Mouse (Mus musculus) neural tube, embryonic 14.5 days (tissue): ENCODE data around the gene Gm595. TPM values are rescaled to one million over a fixed set of nuclear protein-coding genes. Genes with fewer than 3 reads are reported as not detected.

Source experiments
- ATAC-seq: fragments of 200-750 bp; cut with Nextera tagmentation; 2 replicates; pipeline ENCODE4 v1.8.0; 2017; ENCODE audit warnings: low read depth, mild to moderate bottlenecking, moderate TSS enrichment, moderate library complexity
- H3K27ac ChIP-seq: fragments of 300-500 bp; sonication (generic); 2 replicates; pipeline ENCODE4 v1.5.1; 2014; ENCODE audit warnings: low read depth, mild to moderate bottlenecking, control low read depth, low read length, moderate library complexity, mixed read lengths
- H3K27me3 ChIP-seq: fragments of 300-500 bp; sonication (generic); 2 replicates; pipeline ENCODE4 v1.6.1; 2014; ENCODE audit warnings: low read length; ENCODE audit not compliant: control insufficient read depth, insufficient read depth
- H3K36me3 ChIP-seq: fragments of 300-500 bp; sonication (generic); 2 replicates; pipeline ENCODE4 v1.6.1; 2014; ENCODE audit warnings: low read length, mixed read lengths; ENCODE audit not compliant: control insufficient read depth, insufficient read depth
- H3K4me1 ChIP-seq: fragments of 300-500 bp; sonication (generic); 2 replicates; pipeline ENCODE4 v1.6.1; 2014; ENCODE audit warnings: low read length; ENCODE audit not compliant: control insufficient read depth, insufficient read depth
- H3K4me2 ChIP-seq: fragments of 300-500 bp; sonication (generic); 2 replicates; pipeline ENCODE4 v1.6.1; 2014; ENCODE audit warnings: mild to moderate bottlenecking, low read depth, low read length, control low read depth
- H3K4me3 ChIP-seq: fragments of 300-500 bp; sonication (generic); 2 replicates; pipeline ENCODE4 v1.5.1; 2014; ENCODE audit warnings: low read depth, low read length, control low read depth, mixed read lengths
- H3K9ac ChIP-seq: fragments of 300-500 bp; sonication (generic); replicated peaks from 2 replicates; pipeline ENCODE4 v1.6.1; 2014; ENCODE audit warnings: low read depth, mild to moderate bottlenecking, control low read depth, low read length, mixed read lengths
- H3K9me3 ChIP-seq: fragments of 300-500 bp; sonication (generic); 2 replicates; pipeline ENCODE4 v1.6.1; 2016; ENCODE audit warnings: low read length; ENCODE audit not compliant: control insufficient read depth
- WGBS: fragments of 180-500 bp; shearing (Covaris S2); extraction: QIAGEN DNeasy Blood & Tissue Kit; methylation state at CpG from one replicate; pipeline ENCODE4 v1.1.7; 2014; 5-methylcytosine and 5-hydroxymethylcytosine counted together
- polyA plus RNA-seq: library from polyadenylated mRNA; unstranded; fragments of >200 nt; fragmentation: Nextera tagmentation; extraction: Ambion mirVana; gene quantifications from 2 replicates; pipeline ENCODE4 v1.2.1, GENCODE M21; 2014

Gene Gm595
- not detected in 2 replicates for polyA plus RNA-seq

DNA sequence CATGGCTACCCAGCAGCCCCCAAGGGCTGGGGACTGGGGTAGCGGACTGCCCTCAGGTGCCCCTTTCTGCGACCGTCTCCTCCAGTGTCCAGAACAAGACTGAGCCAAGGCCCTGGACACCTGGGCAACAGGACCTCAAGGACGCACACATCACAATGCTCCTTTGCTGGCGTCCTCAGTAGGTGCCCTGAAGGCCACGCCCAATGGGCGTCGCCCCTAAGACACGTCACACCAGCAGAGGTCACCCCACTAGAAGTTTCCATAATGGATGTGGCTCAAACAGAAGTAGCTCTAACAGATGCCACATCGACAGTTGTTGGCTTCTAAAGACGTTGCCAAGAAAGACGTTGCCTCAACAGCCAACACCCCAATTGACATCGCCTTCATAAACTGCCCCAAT lies at the start of gene Gm595:
Gene Gm595, minus strand, starts transcription at position 101 of the 400 bp plus-strand sequence.
- H3K4me1 ChIP-seq, result no peaks in the 10 kb centered on the region
- H3K4me3 ChIP-seq, result no peak within 1 kb of the TSS
- H3K9me3 ChIP-seq, result no peaks in the 10 kb centered on the region
- no peaks in the 10 kb centered on the region for H3K36me3 ChIP-seq
- no peak within 1 kb of the TSS for H3K4me2 ChIP-seq
- no peak for ATAC-seq
- no peak within 1 kb of the TSS for H3K9ac ChIP-seq
- 92% methylated on average over 13 of the region's 13 CpGs for WGBS
- H3K27ac ChIP-seq, result no peak within 1 kb of the TSS
- no peaks in the 10 kb centered on the region for H3K27me3 ChIP-seq

DNA sequence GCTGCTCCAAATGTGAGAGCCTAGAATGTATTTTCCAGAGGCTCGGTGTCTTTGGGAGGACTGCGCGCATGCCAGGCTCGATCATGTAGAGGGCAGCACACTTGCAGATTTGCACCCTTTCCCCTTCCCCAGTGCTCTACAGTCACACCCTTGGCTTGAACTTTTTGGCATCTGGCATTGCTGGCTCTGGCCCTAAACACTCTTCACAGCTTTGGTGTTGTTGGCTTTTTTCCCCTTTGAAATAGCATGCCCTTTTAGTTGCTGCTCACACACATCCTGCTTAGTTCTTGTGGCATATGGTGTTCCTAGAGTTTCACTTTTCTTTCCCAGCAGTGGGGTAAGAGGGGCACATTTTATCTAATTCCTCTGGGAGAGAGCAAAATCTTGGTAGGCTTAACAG lies 30.9 kb upstream of the Gm595 start:
- 90% methylated on average over 4 of the region's 4 CpGs for WGBS
- H3K9ac ChIP-seq, result no peak overlapping the region
- no peak overlapping the region for H3K4me3 ChIP-seq
- no peaks in the 10 kb centered on the region for H3K27me3 ChIP-seq
- no peak overlapping the region for H3K4me2 ChIP-seq
- no peaks in the 10 kb centered on the region for H3K36me3 ChIP-seq
- no peaks in the 10 kb centered on the region for H3K9me3 ChIP-seq
- H3K4me1 ChIP-seq, result no peaks in the 10 kb centered on the region
- no peak for ATAC-seq
- no peak overlapping the region for H3K27ac ChIP-seq

DNA sequence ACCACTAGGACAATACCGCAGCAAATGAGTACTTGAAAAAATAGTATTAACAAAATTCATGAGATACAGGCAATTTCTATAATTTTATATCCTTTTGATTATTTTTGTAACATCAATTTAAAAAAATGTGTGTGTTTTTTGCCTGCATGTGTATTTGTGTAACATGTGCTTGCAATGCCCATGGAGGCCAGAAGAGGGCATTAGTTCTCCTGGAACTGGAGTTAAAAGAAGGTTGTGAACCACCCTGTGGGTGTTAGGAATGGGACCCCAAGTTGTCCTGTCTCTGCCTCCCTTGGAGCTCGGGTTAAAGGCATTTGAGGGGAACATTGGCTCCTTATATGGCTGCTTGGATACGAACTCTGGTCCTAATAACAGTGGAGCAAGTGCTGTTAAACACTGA lies 26.2 kb upstream of the Gm595 start:
- Histone ChIP-seq H3K27ac (no peak overlapping the region), H3K4me2 (no peak overlapping the region), H3K9ac (no peak overlapping the region), H3K9me3 (no peaks in the 10 kb centered on the region), H3K36me3 (no peaks in the 10 kb centered on the region), H3K27me3 (no peaks in the 10 kb centered on the region), H3K4me3 (no peak overlapping the region), H3K4me1 (no peaks in the 10 kb centered on the region)
- no peak for ATAC-seq
- WGBS, result 74% methylated on average over 3 of the region's 3 CpGs

DNA sequence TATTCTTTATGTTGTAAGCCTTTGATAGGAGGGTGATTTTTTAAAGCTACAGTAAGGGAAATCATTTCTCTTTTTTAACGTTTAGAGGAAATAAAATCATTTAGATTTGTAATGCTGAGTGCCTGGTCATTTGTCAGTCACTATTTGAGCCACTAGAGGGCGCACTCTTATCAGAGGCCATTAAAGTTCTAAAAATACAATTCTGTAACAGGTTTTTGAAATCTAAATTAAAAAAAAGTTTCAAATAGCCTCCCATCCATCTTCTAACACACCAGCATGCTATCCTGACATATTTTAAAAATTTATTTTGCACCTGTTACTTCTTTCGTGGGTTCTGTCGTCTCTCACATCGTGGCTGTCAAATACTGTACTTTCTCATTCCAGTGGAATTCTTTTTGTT lies 22.0 kb upstream of the Gm595 start:
- Histone ChIP-seq H3K36me3 (no peaks in the 10 kb centered on the region), H3K27ac (no peak overlapping the region), H3K4me3 (no peak overlapping the region), H3K4me1 (no peaks in the 10 kb centered on the region), H3K9ac (no peak overlapping the region), H3K4me2 (no peak overlapping the region), H3K27me3 (no peaks in the 10 kb centered on the region), H3K9me3 (no peaks in the 10 kb centered on the region)
- WGBS, result 49% methylated on average over 5 of the region's 5 CpGs
- no peak for ATAC-seq

DNA sequence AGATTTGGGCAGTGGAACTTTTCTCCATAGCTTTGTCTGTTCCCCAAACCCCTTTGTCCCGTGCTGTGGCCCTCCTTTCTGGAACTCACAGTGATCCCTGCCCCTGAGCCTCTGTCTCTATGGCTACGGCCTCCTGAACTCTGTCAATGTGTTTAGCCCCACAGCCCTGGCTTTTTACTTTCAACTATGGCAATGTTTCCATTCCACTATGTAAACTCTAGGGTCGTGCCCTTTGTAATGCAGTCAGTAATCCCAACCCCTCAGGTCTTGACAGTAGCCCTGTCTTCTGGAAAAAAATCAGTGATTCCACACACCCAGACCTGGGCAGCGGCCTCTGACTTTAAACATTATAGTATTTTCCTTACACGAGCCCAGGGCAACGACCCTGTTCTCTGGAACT lies 19.3 kb upstream of the Gm595 start:
- no peak overlapping the region for H3K27ac ChIP-seq
- no peaks in the 10 kb centered on the region for H3K36me3 ChIP-seq
- no peak for ATAC-seq
- H3K27me3 ChIP-seq, result no peaks in the 10 kb centered on the region
- H3K4me1 ChIP-seq, result no peaks in the 10 kb centered on the region
- no peak overlapping the region for H3K4me2 ChIP-seq
- no peaks in the 10 kb centered on the region for H3K9me3 ChIP-seq
- no peak overlapping the region for H3K9ac ChIP-seq
- H3K4me3 ChIP-seq, result no peak overlapping the region
- 46% methylated on average over 6 of the region's 6 CpGs for WGBS

DNA sequence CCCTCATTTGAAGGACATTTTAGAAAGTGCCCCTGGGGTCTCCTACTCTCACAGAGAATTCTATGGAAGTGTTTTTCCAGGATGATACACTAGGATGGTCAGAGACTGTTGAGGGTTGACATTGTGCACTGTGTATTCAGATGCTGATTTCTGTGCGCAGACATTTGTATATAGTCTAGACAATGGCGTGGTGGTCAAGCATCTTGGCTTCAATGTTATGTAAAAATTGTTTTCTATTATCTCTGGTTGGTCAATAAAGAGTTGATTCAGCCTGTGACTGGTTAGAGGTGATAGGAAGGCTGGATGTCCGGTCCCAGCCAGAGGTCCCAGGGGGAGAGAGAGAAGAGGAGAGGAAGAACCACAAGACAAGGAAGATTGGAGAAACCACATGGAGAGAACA lies 16.4 kb upstream of the Gm595 start:
- Histone ChIP-seq H3K4me1 (no peaks in the 10 kb centered on the region), H3K9me3 (no peaks in the 10 kb centered on the region), H3K36me3 (no peaks in the 10 kb centered on the region), H3K27ac (no peak overlapping the region), H3K9ac (no peak overlapping the region), H3K27me3 (no peaks in the 10 kb centered on the region), H3K4me3 (no peak overlapping the region), H3K4me2 (no peak overlapping the region)
- ATAC-seq, result no peak
- 85% methylated on average over 3 of the region's 3 CpGs for WGBS

DNA sequence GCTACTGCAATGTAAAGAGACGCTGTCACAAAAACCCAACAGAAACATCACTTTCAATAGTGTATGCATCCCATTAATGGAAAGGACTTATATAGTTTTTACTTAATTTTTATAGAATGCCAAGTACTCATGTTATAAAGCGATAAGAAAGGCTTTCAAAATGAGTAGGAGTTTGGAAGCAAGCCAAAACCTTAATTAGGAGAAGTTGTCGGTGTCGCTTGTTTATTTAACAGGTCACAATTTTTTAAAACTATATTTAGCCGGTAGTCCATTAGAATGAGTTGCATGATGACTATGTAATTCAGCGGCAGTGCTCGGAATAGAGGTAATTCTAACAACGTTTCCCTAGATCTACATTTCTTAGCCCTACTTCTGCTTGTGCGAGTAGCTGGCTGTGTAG lies 12.7 kb upstream of the Gm595 start:
- H3K4me1 ChIP-seq, result no peaks in the 10 kb centered on the region
- no peaks in the 10 kb centered on the region for H3K27me3 ChIP-seq
- H3K27ac ChIP-seq, result no peak overlapping the region
- H3K4me2 ChIP-seq, result no peak overlapping the region
- no peak for ATAC-seq
- 91% methylated on average over 9 of the region's 9 CpGs for WGBS
- H3K9ac ChIP-seq, result no peak overlapping the region
- H3K36me3 ChIP-seq, result no peaks in the 10 kb centered on the region
- no peak overlapping the region for H3K4me3 ChIP-seq
- H3K9me3 ChIP-seq, result no peaks in the 10 kb centered on the region

DNA sequence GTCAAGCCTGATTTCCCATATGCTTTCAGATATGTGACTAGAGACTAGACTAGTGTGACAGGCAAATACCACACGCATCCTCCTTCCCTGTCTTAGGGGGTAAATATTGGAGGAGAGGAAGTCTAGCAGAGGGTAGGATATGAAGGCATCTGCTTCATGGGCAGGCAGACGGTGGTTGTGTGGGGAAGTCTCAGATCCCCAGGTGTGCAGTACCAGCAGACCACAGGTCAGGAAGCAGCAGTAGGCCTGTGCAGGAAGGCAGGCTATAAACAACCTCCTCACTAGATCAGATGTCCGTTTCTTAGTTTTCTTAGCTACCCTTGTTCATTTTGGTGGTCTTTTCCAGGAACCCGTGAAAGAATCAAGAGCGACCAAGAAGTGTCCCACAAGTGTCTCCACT lies 7.1 kb upstream of the Gm595 start:
- Histone ChIP-seq H3K27ac (no peak overlapping the region), H3K9ac (no peak overlapping the region), H3K4me3 (no peak overlapping the region), H3K27me3 (no peaks in the 10 kb centered on the region), H3K4me2 (no peak overlapping the region), H3K9me3 (no peaks in the 10 kb centered on the region), H3K4me1 (no peaks in the 10 kb centered on the region), H3K36me3 (no peaks in the 10 kb centered on the region)
- ATAC-seq, result no peak
- 91% methylated on average over 5 of the region's 5 CpGs for WGBS
